Mouse (Mus musculus) cerebellum, adult 2 months (tissue): ENCODE measurements around the gene Cstb.

Source experiments
- CTCF ChIP-seq: fragments of 200-500 bp; IDR thresholded peaks from 2 replicates; pipeline ENCODE4 v1.5.1; 2011; ENCODE audit warnings: low read depth, mild to moderate bottlenecking, control low read depth, low read length, moderate library complexity, borderline replicate concordance; ENCODE audit not compliant: insufficient read depth
- POLR2A ChIP-seq: fragments of 200-500 bp; IDR thresholded peaks from 2 replicates; pipeline ENCODE4 v1.6.1; 2011; ENCODE audit warnings: low read length, control low read depth, borderline replicate concordance; ENCODE audit not compliant: insufficient read depth

DNA sequence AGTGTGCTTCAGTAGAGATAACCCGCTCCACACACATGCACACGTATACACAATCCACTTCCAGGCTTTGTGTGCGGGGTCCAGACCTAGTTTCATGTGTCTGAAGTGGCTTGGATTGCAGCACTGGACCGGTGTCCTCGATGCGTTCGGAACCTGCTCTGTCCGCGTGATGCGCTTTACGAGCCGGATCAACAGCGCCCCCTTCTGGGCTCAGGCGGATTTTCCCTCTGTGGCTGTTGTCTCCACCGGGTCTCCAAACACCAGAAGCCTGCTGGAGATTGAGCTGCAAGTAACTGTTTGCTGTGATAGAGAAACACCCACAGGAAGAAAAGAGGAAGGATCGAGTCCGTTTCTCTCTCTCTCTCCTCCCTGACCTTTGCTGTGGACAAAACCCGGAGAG, 33.4 kb upstream of the Cstb start:
- TF ChIP-seq CTCF (peak; percentile 93), POLR2A (no peak)
